ENCODE assay signal across 1 mouse cellular context in the genomic region with DNA sequence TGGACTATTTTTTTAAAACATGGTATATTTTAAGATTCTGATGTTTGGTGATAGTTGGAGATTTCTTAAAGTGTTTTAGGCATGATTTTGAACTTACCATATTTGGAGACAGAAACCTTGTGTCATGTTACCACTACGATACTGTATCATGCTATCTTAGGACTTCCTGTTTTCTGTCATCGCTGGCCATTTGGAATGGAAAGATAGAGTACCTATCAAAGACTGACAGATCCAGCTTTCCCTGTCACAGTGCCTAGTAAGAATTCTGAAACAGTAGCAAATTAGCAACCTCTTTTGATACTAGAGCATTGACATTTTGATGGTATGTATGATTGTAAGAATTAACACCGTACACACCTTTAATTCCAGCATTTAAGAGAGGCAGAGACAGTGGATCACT.
A peak's percentile ranks its signal among the peaks of the same experiment; 100 is the strongest.
TF ChIP-seq lines count a peak whose summit lies in the region.

No protein-coding gene starts in this region.

TF ChIP-seq in MEL, 35 proteins besides CTCF, POLR2A, EP300 and RAD21 (continued from another document):
- TF ChIP-seq RCOR1 (IDR thresholded peaks at IDR 0.05; ENCODE audit: low read depth, low read length) (peak; percentile 97), ZMIZ1 (IDR thresholded peaks at IDR 0.05; ENCODE audit: low read depth, low read length) (no peak), MYB (IDR thresholded peaks at IDR 0.05; ENCODE audit: low read depth, low read length) (no peak), MAZ (IDR thresholded peaks at IDR 0.05; ENCODE audit: low read depth, low read length) (no peak), MAFK (IDR thresholded peaks at IDR 0.05; ENCODE audit: borderline replicate concordance, low read depth, low read length) (peak; percentile 73; the same call in 1 of the 2 replicates), ETS1 (IDR thresholded peaks at IDR 0.05; ENCODE audit: low read depth, low read length) (peak; percentile 95), CHD1 (IDR thresholded peaks at IDR 0.05; ENCODE audit: low read depth, low read length) (no peak), MXI1 (IDR thresholded peaks at IDR 0.05; ENCODE audit: low read depth, low read length) (peak; percentile 86), NELFE (IDR thresholded peaks at IDR 0.05; ENCODE audit: low read depth, low read length) (no peak), ELF1 (IDR thresholded peaks at IDR 0.05; ENCODE audit: low read depth, low read length) (peak; percentile 44; the same call in 1 of the 2 replicates), USF1 (IDR thresholded peaks at IDR 0.05; ENCODE audit: low read depth, low read length) (peak; percentile 50; the same call in 1 of the 2 replicates), NRF1 (IDR thresholded peaks at IDR 0.05; ENCODE audit: insufficient read depth, low read depth, low read length, poor library complexity, severe bottlenecking) (no peak), POLR2AphosphoS2 (IDR thresholded peaks at IDR 0.05; ENCODE audit: low read length) (no peak), KAT2A (conservative IDR thresholded peaks at IDR 0.05; ENCODE audit: low read depth, low read length) (no peak), GABPA (IDR thresholded peaks at IDR 0.05; ENCODE audit: low read depth, low read length) (no peak), TCF12 (IDR thresholded peaks at IDR 0.05; ENCODE audit: low read depth, low read length) (peak; percentile 99), MYC (IDR thresholded peaks at IDR 0.05; ENCODE audit: low read depth, low read length) (peak; percentile 68; the same call in 1 of the 2 replicates), UBTF (IDR thresholded peaks at IDR 0.05; ENCODE audit: borderline replicate concordance, insufficient read depth, low read depth, low read length) (no peak), MEF2A (IDR thresholded peaks at IDR 0.05; ENCODE audit: extremely low read depth, insufficient replicate concordance, low read depth, low read length, poor library complexity, severe bottlenecking) (no peak)
